Mouse (Mus musculus) mouse trophoblast stem cell (cell line): Measurements from ENCODE around the gene Tle6.

Experiments
- in situ Hi-C, 2 experiments: fragments of 300-500 bp; cut with MseI, MboI; formaldehyde crosslinking; loops; 2 replicates in 1 of 2; 3 replicates in 1 of 2; pipeline ENCODE4 v1.15.1; 2025

The Tle6 gene

GRCm38 (mm10) chr10:81626101-81626993 lies 25.5 kb upstream of the Tle6 start:
- in situ Hi-C loops: loop anchor here (25.0 kb wide), 3 partner anchors 411 to 1011 kb away; partner anchors contain the start of genes Zfp873 (in 2 of the 2) and Tdg (in 1 of the 2)

GRCm38 (mm10) chr10:81623441-81623840 lies 22.6 kb upstream of the Tle6 start:
- in situ Hi-C loops: no loop called here

GRCm38 (mm10) chr10:81620786-81621185 lies 19.9 kb upstream of the Tle6 start:
- in situ Hi-C loops: no loop called here

- in situ Hi-C loops: no loop called here
These were observed 19.1 kb upstream of the Tle6 start for GRCm38 (mm10) chr10:81619976-81620375.

- in situ Hi-C loops: no loop called here
These were observed 14.6 kb upstream of the Tle6 start for GRCm38 (mm10) chr10:81615486-81615885.

- in situ Hi-C loops: no loop called here
These were observed 11.9 kb upstream of the Tle6 start for GRCm38 (mm10) chr10:81612779-81613178.

GRCm38 (mm10) chr10:81608308-81608707 lies 7.4 kb upstream of the Tle6 start:
- in situ Hi-C loops: no loop called here

GRCm38 (mm10) chr10:81605974-81606751 lies 5.3 kb upstream of the Tle6 start, which contains the start of gene BC025920:
BC025920 (plus strand) TSS chr10:81606270.
- in situ Hi-C loops: no loop called here

- in situ Hi-C loops: no loop called here
These were observed 4.7 kb upstream of the Tle6 start for GRCm38 (mm10) chr10:81605666-81605973.

- in situ Hi-C loops: loop anchor here (5.0 kb wide), 2 partner anchors 43 to 53 kb away; no protein-coding TSS in a partner anchor
These were observed 4.2 kb upstream of the Tle6 start for GRCm38 (mm10) chr10:81604968-81605665.

- in situ Hi-C loops: loop anchor here (5.0 kb wide), 2 partner anchors 42 to 52 kb away; no protein-coding TSS in a partner anchor
These were observed 3.4 kb upstream of the Tle6 start for GRCm38 (mm10) chr10:81604019-81604967.

GRCm38 (mm10) chr10:81602741-81603151 lies 1.9 kb upstream of the Tle6 start:
- in situ Hi-C loops: loop anchor here (5.0 kb wide), 2 partner anchors 40 to 50 kb away; no protein-coding TSS in a partner anchor

GRCm38 (mm10) chr10:81601396-81601905 lies 578 bp upstream of the Tle6 start:
- in situ Hi-C loops: loop anchor here (5.0 kb wide), 2 partner anchors 39 to 49 kb away; no protein-coding TSS in a partner anchor

GRCm38 (mm10) chr10:81600096-81600495 lies 777 bp downstream of the Tle6 start:
- in situ Hi-C loops: loop anchor here (5.0 kb wide), 2 partner anchors 38 to 48 kb away; no protein-coding TSS in a partner anchor

GRCm38 (mm10) chr10:81599630-81600029 lies 1.2 kb downstream of the Tle6 start:
- in situ Hi-C loops: loop anchor here (5.0 kb wide), 2 partner anchors 37 to 47 kb away; no protein-coding TSS in a partner anchor

- in situ Hi-C loops: no loop called here
These were observed 2.0 kb downstream of the Tle6 start for GRCm38 (mm10) chr10:81598871-81599270.

GRCm38 (mm10) chr10:81598342-81598741 lies 2.5 kb downstream of the Tle6 start:
- in situ Hi-C loops: no loop called here

- in situ Hi-C loops: no loop called here
These were observed 3.5 kb downstream of the Tle6 start for GRCm38 (mm10) chr10:81597137-81597950.

- in situ Hi-C loops: no loop called here
These were observed 4.3 kb downstream of the Tle6 start for GRCm38 (mm10) chr10:81596611-81597010.
